Mouse (Mus musculus) retina, adult 2 months (tissue): Measurements from ENCODE around the gene Tns3.

ENCODE experiments used
- DNase-seq: peaks from one replicate; pipeline ENCODE4 v3.0.0-alpha.2; 2012; ENCODE audit warnings: low read depth, low spot score

Gene Tns3

GRCm38 (mm10) chr11:8530506-8530905 is 133.8 kb downstream of the Tns3 start:
- DNase-seq: no peak

- DNase-seq: no peak
Measured at GRCm38 (mm10) chr11:8530036-8530435, 134.3 kb downstream of the Tns3 start.

GRCm38 (mm10) chr11:8525463-8526145 is 138.7 kb downstream of the Tns3 start:
- no peak for DNase-seq

- peak; percentile 43 for DNase-seq
Measured at GRCm38 (mm10) chr11:8523344-8524126, 140.8 kb downstream of the Tns3 start.

- no peak for DNase-seq
Measured at GRCm38 (mm10) chr11:8513359-8514253, 150.7 kb downstream of the Tns3 start.

GRCm38 (mm10) chr11:8510294-8510693 is 154.0 kb downstream of the Tns3 start:
- DNase-seq: no peak

- no peak for DNase-seq
Measured at GRCm38 (mm10) chr11:8509614-8510013, 154.7 kb downstream of the Tns3 start.

GRCm38 (mm10) chr11:8503735-8504134 is 160.6 kb downstream of the Tns3 start:
- no peak for DNase-seq

- DNase-seq: no peak
Measured at GRCm38 (mm10) chr11:8500855-8501254, 163.5 kb downstream of the Tns3 start.

GRCm38 (mm10) chr11:8497136-8497535 is 167.2 kb downstream of the Tns3 start:
- DNase-seq: no peak

GRCm38 (mm10) chr11:8496686-8497085 is 167.6 kb downstream of the Tns3 start:
- no peak for DNase-seq

GRCm38 (mm10) chr11:8495801-8496200 is 168.5 kb downstream of the Tns3 start:
- no peak for DNase-seq

- no peak for DNase-seq
Measured at GRCm38 (mm10) chr11:8495036-8495435, 169.3 kb downstream of the Tns3 start.

- no peak for DNase-seq
Measured at GRCm38 (mm10) chr11:8493931-8494490, 170.3 kb downstream of the Tns3 start.

- no peak for DNase-seq
Measured at GRCm38 (mm10) chr11:8492332-8492731, 172.0 kb downstream of the Tns3 start.

- no peak for DNase-seq
Measured at GRCm38 (mm10) chr11:8488248-8488647, 176.1 kb downstream of the Tns3 start.

- no peak for DNase-seq
Measured at GRCm38 (mm10) chr11:8486552-8486951, 177.8 kb downstream of the Tns3 start.

GRCm38 (mm10) chr11:8484538-8484937 is 179.8 kb downstream of the Tns3 start:
- DNase-seq: no peak

- no peak for DNase-seq
Measured at GRCm38 (mm10) chr11:8482721-8483120, 181.6 kb downstream of the Tns3 start.

GRCm38 (mm10) chr11:8481962-8482361 is 182.4 kb downstream of the Tns3 start:
- no peak for DNase-seq

- no peak for DNase-seq
Measured at GRCm38 (mm10) chr11:8481529-8481928, 182.8 kb downstream of the Tns3 start.

- no peak for DNase-seq
Measured at GRCm38 (mm10) chr11:8479858-8480257, 184.5 kb downstream of the Tns3 start.
